Mouse (Mus musculus) 3134 (cell line): ENCODE measurements around the gene C3.

Experiments used
- DNase-seq: peaks from one replicate; pipeline ENCODE4 v3.0.0-alpha.2; 2011; ENCODE audit warnings: low spot score; ENCODE audit not compliant: insufficient read length; ENCODE audit errors: extremely low read depth

Gene C3

DNA sequence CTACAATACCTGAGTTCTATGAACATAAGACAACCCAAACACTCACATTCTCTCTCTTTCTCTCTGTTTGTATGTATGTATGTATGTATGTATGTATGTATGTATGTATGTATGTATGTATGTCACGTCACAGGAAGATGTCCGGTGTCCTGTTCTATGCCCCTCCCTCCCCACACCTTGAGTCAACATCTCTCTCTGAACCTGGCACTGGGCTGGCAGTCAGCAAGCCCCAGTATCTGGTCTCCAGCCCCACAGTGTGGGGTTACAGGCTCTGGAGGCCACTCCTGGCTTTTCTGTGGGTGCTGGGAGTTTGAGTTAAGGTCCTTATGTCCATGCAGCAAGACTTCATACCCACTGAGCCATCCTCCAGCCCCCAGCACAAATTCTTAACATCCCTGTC lies 468 bp downstream of the C3 start:
- no peak for DNase-seq

DNA sequence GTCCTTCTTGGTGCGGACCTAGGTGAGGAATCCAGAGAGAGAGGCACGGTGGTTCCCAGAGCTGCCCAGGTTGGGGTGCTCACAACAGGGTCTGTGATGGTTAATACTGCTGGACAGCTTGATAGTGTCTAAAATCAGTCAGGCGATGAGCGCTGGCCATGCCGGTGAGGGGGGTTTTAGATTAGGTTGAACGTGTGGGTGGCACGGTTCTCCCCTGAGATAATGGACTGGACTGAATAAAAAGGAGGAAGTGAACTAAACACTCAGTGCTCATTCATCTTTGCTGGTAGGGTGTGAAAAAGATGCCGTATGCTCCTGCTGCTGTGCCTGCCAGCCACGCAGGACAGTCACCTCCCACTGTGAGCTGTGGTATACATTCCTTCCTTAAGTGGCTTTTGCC lies 4.6 kb downstream of the C3 start:
- no peak for DNase-seq

DNA sequence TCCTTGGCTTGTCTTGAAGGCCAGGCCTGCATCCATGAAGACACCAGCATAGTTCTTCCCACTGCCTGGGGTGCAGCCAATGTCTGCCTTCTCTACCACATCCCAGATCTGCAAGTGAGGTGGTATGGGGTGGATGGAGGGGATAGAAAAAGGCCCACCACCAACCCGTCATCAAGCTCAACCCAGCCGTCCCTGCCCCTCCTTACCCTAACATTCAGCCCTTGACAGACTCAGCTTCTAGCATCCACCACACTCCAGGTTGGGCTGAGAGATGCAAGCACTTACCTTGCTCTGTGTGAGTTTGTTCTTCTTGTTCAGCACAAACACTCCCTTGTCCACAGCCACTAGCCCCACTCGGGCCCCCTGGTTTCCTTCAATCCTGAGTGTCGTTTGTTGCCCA lies 6.0 kb downstream of the C3 start:
- no peak for DNase-seq

DNA sequence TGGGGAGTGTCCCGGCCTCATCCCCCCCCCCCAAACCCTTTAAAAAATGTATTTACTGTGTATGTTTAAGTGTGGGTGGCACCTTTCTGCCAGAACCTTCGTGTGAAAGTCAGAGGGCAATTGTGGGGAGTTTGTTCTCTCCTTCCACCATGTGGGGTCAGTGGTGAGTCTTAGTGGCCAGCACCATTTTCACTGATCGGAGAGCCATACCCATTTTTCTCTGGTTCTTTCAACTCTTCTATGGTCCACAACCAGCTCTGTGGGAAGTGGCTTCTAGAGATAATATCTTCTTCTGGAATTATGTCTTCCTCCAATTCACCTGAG lies 8.1 kb downstream of the C3 start:
- DNase-seq, result no peak

DNA sequence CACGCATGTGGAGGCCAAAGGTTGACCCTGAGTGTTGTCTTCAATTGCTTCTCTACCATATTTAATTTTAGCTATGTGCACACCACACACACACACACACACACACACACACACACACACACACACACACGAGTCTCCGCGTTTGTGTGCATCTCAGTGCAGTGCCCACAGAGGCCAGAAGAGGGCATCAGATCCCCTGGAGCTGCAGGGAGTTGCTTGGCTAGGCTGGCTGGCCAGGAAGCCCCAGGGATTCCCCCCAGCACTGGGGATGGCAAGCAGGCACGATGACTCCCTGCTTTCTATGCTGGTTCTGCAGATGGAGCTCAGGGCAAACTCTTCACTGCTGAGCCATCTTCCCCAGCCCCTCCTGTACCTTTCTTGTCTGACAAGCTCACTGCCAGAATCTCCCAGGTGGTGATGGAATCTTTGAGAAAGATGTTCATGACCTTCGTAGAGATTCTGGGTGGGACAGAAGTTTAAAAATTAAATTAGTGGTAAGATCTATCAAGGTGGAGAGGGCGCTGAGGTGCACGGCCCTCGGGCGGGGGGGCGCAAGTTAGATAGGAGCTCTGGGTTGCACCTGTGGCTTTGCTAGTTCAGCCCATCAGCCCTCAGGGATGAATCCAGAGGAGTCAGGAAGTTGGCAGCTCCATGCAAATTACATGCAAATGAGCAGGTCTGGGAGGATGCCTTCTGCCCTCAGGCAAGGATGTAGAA lies 8.6 kb downstream of the C3 start:
- DNase-seq, result peak; percentile 44

DNA sequence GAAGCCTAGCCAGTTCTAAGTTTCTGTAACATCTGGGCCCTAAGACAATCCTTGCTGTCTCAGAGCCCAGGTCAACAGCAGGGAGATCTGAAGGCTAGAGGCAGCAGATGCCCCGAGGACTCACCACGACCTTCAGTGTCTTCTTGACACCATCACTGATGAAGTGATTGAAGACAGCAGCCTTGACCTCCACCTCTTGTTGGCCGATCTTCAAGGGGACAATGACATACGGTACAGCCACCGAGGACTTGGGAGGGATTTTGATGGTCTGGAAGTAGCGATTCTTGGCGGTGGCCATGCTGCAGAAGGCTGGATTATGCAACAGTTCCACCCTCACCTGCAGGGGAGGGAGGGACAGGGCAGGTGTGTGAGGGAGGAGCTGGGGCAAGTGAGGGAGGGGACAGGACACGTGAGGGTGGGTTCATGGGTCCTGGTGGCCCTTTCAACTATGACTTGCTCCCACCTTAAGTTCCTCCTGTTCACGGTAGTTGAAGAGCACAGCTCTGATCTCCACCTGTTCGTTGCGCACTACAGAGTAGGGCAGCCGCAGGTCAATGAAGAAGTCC lies 9.5 kb downstream of the C3 start:
- no peak for DNase-seq

DNA sequence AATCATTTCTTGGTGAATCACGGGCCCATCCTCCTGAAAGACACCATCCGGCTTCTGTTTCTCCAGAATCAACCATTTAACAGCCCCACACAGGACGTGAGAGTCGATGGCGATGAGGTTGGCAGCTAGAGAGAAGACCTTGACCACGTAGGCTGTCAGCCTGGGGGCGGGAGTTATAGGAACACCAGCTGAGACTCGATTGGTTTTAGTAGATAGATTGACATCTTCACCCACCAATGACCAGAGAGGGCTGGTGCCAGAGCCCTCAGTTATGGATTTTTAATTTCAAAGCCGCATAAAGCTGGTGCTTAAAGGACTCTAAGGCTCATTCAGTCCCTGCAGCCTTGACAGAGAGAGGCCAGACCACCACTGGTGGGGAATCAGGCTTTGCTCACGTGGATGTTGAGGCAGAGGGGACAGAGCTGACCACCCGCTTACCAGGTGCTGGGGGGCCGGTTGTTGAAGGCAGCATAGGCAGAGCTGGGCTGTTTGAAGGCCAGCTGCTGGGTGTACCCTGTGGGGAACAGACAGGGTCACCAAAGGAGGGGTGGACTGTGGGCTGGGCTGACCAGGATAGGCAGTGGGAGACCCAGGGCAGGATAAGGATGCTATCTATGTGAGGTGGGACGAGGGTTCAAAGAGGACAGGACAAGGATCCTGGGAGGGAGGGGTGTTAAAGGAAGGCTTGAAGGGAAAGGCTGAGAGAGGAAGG lies 13.1 kb downstream of the C3 start:
- no peak for DNase-seq

DNA sequence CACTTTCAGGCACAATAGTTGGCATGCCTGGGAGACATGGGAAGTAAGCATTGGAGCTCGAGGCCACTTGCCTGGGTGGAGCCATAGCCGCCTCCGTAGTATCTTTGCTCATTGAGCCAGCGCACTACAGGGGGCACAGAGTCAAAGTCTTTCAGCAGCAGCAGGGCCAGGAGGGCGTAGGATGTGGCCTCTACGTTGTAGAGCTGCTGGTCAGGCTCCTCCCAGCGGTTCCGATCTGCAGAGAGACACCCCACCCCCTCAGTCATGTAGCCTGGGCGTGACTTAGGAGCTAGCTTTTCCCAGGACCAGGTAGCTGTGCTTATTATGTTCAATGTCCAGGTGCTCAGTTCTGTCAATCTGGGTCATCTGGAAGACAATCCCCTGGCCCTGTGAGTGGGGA lies 16.4 kb downstream of the C3 start:
- no peak for DNase-seq

DNA sequence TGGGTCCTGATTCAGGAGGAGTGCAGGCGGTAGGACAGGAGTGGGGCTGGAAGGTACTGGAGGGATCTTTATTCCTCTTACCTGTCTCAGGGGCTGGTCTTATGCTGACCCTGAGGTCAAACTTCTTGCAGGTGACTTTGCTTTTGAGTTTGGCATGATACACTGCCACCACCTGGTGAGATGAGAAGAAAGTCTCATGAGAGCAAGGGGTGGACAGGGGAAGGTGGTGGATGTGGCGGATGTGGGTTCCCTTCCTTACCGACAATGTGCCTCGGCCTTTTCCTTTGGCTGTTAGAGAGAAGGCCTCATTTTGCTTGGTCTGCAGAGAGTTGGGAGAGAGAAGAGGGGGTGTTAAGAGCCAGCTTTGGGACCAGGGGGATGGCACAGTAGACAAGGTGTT lies 18.6 kb downstream of the C3 start:
- no peak for DNase-seq

DNA sequence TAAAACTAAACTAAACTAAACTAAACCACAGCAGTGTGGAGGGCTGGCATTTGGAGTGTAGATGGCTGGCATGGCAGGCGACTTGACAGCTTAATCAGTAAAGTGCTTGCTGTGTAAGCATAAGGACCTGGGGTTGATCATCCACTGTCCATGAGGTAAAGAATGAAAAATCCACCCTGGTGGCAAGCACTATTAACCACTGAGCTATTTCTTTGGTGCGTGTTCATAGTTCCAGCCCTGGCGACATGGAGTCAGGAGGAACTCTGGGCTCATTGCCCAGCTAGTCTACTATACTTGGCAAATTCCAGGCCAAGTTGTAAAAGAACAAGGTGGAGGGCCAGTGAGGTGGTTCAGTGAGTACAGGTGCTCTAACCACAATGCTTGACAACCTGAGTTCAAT lies 20.0 kb downstream of the C3 start:
- no peak for DNase-seq

DNA sequence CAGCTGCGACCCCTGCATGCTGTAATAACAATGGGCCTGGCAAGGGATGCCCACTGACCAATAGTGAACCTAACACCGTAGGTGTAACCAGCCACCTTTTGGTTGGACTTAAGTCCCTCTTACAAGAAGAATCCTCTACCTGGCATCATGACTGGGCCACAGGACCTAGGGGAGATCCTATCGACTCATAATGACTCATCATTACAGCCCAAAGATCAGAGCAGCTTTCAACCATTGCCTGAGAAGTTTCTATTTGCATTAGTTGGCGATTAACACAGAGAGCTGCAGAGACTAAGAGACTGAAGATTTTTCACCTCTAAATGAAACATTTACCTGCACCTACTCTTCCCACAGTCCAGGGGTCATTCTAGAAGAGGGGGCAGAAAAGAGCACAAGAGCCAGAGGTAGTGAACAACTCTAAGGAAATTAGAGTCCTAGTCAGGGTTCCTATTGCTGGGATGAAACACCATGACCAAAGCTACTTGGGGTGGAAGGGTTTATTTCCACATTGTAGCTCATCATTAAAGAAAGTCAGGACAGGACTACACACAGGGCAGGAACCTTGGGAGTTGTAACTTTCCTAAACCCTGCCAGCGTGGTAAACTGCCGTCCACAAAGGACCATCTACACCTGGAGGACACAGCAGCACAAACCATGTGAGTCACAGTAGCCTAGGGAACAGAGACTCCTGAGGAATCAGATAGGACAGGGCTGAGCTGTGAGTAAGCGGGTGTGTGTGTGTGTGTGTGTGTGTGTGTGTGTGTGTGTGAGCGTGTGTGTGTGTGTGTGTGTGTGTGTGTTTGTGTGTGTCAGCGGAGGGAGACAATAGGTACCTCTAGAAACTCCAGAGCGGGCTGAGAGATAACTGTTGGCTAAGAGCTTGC lies 25.9 kb downstream of the C3 start:
- DNase-seq, result no peak

DNA sequence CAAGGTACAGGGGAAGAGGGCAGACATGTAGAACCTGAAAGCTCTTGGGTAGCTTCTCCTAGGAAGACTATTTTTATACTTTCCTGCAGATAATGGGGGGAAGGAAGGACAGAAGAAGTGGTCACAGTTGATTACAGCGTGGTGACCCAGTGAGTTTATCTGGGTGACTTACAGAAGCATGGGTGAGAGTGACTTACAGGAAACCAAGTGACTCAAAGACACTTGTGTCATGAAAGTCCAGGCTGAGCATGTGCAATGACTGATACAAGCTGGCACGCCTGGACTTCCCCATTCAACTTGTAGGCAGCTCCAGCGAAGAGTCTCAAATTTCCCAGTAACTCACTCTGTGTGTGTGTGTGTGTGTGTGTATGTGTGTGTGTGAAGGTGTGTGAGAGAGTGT lies 29.7 kb downstream of the C3 start:
- DNase-seq, result no peak

DNA sequence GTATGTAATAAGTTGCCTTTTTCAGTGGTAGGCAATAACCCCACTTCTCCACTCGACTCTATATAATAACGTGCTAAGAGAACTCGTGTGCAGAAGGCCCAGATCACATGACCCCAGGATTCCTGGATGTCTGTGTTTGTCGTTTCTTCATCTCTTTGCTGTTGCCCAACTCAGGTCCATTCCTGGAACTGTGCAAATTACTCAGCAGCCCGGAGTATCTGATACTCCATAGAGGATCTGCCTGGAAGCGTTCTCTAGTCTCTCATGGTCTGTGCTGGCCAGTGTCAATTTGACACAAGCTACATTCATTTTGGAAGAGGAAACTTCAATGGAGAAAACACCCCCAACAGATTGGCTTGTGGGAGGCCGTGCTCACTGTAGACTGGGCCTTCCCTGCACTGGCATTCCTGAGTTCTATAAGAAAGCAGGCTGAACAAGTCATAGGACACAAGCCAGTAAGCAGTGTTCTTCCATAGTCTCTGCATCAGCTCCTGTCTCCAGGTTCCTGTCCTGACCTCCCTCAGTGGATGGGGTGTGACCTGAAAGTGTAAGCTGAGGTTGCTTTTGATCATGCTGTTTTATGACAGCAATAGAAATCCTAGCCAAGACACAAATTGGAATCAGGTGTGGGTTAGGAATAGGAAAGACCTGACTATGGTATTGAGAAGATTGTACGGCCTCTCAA lies 32.5 kb downstream of the C3 start:
- no peak for DNase-seq

DNA sequence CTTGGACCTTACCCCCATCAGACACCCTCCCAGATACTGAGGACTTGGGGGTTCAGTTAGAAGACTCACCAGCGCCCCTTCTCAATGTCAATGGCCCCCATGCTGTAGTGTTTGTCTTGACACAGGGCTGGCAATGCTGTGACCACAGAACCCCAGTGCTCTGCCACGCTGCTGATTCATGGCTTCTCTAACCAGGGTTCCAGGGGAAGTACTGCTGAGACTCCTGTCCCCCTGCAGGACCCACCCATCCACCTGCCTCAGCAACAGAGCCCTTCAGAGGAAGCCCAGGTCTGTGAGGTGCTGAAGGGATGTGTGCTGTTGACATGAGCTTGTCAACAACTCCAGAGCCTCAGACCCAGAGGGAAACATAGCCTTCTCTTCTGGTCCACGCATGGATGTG lies 33.2 kb downstream of the C3 start:
- DNase-seq, result no peak

DNA sequence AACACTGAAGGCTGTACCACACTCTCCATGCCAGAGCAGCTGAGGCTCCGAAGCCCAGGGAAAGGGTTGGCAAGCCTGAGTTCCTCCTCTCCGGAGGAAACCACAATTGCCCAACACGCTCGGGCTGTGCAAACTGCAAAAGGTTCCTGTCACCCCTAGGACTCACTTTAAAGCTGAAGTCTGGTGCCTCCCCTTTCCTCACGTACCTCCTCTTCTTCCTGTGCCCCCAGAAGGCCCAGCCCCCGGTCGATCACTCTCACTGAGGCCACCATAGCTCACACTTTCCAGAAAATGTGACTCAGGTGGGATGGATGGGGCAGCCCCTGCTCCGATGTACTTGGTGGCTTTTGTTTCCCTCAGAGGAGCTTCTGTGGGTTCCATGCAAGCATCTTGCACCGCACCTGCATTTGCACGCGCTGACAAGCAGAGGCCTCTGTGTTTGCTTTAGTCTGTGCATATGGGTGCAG lies 33.9 kb downstream of the C3 start, which contains the start of gene Tnfsf14:
Gene Tnfsf14, minus strand, starts transcription at position 137 of the 467 bp plus-strand sequence.
- DNase-seq, result no peak

DNA sequence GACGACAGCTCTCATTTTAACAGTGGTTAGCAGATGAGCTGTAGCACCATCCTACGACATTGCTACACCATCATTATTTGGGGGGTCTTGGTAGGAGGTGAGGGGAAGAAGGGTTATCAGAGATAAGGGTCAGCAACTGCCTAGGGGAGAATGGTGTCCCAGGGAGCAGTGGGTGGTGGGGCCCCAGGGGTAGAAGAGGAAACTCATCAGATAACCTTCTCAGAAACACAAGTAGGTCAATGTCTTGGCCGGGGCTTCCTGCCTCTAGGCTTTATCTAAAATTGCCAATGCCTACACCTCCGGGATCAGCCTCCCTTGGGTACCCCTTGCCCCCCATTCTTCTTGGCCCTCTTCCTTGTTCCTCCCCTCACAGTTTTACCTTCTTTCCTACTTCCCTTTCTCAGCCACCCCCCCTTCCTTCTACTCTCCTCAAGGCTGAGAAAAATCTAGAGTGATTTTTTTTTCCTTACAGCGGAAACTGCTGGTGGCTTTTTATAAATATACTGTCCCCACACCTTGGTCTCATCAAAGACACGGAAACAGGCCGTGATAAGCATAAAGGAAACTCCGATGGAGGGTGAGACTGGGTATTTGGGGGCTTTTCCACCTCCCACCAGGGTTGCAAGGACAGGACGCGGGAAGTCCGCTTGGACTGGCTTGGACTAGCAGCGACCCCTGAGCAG lies 39.3 kb downstream of the C3 start:
- no peak for DNase-seq

DNA sequence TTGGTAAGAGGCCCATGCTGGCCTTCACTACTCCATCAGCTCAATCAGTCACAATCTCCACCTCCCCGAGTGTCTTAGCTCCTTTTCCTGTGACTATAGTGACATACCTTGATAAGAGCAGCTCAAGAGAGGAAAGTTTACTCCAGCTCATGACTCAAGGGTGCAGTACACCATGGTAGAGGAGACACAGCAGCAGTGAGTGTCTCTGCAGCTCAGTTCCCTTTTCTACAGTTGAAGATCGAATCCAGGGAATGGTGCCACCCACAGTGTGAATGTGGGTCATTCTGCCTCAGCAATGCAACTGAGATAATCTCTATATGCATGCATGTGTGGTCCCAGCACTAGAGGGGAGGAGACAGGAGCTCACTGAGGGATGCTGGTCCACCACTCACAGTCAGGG lies 42.3 kb downstream of the C3 start:
- DNase-seq, result no peak

DNA sequence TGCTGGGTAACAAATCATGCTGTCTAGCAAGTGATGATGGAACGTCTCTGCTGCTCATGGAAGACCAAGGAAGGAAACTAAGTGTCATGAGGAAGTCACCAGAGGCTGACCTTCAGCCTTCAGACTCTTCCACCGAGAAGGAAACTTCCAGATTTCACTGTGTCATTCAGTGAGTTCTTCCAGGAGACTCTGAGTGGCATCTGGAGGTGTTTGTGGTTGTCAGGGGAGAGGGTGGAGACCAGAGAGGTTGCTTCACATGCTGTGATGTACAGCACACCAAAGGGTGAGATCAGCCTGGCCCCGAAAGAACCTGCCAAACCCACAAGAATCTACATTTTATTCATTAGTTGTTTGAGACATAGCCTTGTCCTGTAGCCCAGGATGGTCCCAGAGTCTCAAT lies 45.1 kb downstream of the C3 start:
- DNase-seq, result no peak

DNA sequence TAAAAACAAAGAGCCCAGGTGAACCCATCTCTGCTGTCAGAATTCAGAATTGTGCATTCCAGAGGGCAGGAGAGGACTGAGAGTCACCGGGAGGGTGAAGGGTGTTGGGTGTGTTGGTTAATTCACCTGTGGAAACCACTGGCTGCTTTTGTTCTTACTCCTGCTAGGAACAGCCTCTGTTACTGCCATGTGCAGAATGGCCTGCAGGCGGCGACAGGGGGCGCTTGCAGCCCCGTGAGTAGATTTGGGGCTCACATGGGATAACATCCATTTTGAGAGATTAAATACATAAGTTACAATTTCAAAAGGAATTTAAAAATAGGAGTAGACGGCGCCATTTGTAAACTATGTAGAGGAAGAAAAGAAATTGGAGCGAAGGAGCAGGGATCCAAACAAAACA lies 47.6 kb downstream of the C3 start:
- no peak for DNase-seq

DNA sequence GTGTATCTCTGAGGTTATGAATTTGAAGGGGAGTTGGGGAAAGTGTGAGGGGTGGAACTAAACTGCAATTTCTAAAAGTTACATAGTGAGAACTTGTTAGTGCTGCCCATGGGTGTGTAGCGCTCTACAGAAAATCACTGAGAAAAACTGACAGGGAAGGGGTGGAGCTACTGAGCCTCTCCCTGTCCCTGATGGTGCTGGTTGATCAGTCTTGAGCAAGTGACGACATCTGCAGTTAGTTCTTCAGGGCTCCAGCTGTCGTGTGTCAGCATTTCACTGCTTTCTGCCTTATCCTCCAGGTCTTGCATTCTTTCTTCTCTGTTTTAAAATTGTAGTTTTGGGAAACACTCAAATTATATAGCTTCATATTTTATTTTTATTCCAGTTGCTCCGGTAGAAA lies 54.6 kb downstream of the C3 start:
- no peak for DNase-seq
